Comparison of ENCODE assay signal across 9 mouse cellular contexts in genomic region chr2:35616891-35617658, GRCm38 (mm10). TPM values are rescaled to one million over a fixed set of nuclear protein-coding genes. Genes with fewer than 3 reads are reported as not detected.
DNase-seq lines count a peak whose midpoint lies in the region; ATAC-seq and TF ChIP-seq lines count a peak whose summit lies in the region.
"Had no signal": no experiment of that assay in that cellular context is flagged by ENCODE, and none has a peak within 500 bp of the region (broad histone marks: within the 10 kb centered on the region; RNA-seq: fewer than 3 reads in every experiment).

No protein-coding gene starts in this region.

- peaks cover 82% of the 10 kb centered on the region for H3K4me1 ChIP-seq in forebrain, embryonic 10.5 days
- H3K4me1 ChIP-seq in forebrain, postnatal 0 days (ENCODE audit: insufficient read depth), result peaks cover 3% of the 10 kb centered on the region; the same call in 1 of the 2 replicates
- peaks cover 31% of the 10 kb centered on the region for H3K4me1 ChIP-seq in lung, embryonic 14.5 days (ENCODE audit: insufficient read depth)
- peaks cover 84% of the 10 kb centered on the region for H3K4me1 ChIP-seq in limb, embryonic 12.5 days (replicated peaks)
- H3K4me1 ChIP-seq in stomach, embryonic 16.5 days (ENCODE audit: control insufficient read depth, insufficient read depth, low read length), result peaks cover 74% of the 10 kb centered on the region

- no peak for ATAC-seq in forebrain, postnatal 0 days
- no peak for ATAC-seq in lung, embryonic 14.5 days (ENCODE audit: insufficient read depth)
- ATAC-seq in limb, embryonic 12.5 days (ENCODE audit: insufficient number of reproducible peaks, insufficient read depth, low FRiP score, low TSS enrichment, low read depth), result no peak
- ATAC-seq in stomach, embryonic 16.5 days (ENCODE audit: insufficient read depth, low FRiP score), result peak; percentile 35; the same call in 1 of the 2 replicates

- no peaks in the 10 kb centered on the region for H3K36me3 ChIP-seq in forebrain, embryonic 10.5 days (replicated peaks)
- H3K36me3 ChIP-seq in forebrain, postnatal 0 days (ENCODE audit: insufficient read depth), result no peaks in the 10 kb centered on the region
- H3K36me3 ChIP-seq in lung, embryonic 14.5 days (ENCODE audit: insufficient read depth), result no peaks in the 10 kb centered on the region
- H3K36me3 ChIP-seq in limb, embryonic 12.5 days, result no peaks in the 10 kb centered on the region
- H3K36me3 ChIP-seq in stomach, embryonic 16.5 days (ENCODE audit: control insufficient read depth, insufficient read depth, low read length), result no peaks in the 10 kb centered on the region

- H3K9me3 ChIP-seq in forebrain, embryonic 10.5 days, result no peaks in the 10 kb centered on the region
- no peaks in the 10 kb centered on the region for H3K9me3 ChIP-seq in forebrain, postnatal 0 days (ENCODE audit: low read length)
- no peaks in the 10 kb centered on the region for H3K9me3 ChIP-seq in lung, embryonic 14.5 days (ENCODE audit: low read depth, low read length)
- no peaks in the 10 kb centered on the region for H3K9me3 ChIP-seq in limb, embryonic 12.5 days
- no peaks in the 10 kb centered on the region for H3K9me3 ChIP-seq in stomach, embryonic 16.5 days (replicated peaks; ENCODE audit: control insufficient read depth, low read length)

- no peak overlapping the region for H3K4me2 ChIP-seq in forebrain, postnatal 0 days (ENCODE audit: low read depth)
- no peak overlapping the region for H3K4me2 ChIP-seq in lung, embryonic 14.5 days
- no peak overlapping the region for H3K4me2 ChIP-seq in limb, embryonic 12.5 days
- H3K4me2 ChIP-seq in stomach, embryonic 16.5 days (ENCODE audit: low read depth, low read length), result no peak overlapping the region

- 77% methylated on average over 6 of the region's 6 CpGs for WGBS in forebrain, embryonic 10.5 days
- WGBS in forebrain, postnatal 0 days, result 76% methylated on average over 6 of the region's 6 CpGs
- WGBS in lung, embryonic 14.5 days, result 58% methylated on average over 6 of the region's 6 CpGs
- 61% methylated on average over 6 of the region's 6 CpGs for WGBS in limb, embryonic 12.5 days
- WGBS in stomach, embryonic 16.5 days, result 65% methylated on average over 6 of the region's 6 CpGs

- H3K27me3 ChIP-seq in forebrain, embryonic 10.5 days (ENCODE audit: poor library complexity, severe bottlenecking), result peaks cover 9% of the 10 kb centered on the region
- H3K27me3 ChIP-seq in forebrain, postnatal 0 days (ENCODE audit: insufficient read depth, low read length), result no peaks in the 10 kb centered on the region
- H3K27me3 ChIP-seq in lung, embryonic 14.5 days (ENCODE audit: insufficient read depth, low read length), result no peaks in the 10 kb centered on the region
- H3K27me3 ChIP-seq in limb, embryonic 12.5 days, result no peaks in the 10 kb centered on the region
- H3K27me3 ChIP-seq in stomach, embryonic 16.5 days (ENCODE audit: control insufficient read depth, insufficient read depth, low read length), result no peaks in the 10 kb centered on the region

- DNase-seq in forebrain, embryonic 10.5 days (ENCODE audit: extremely low spot score, low spot score), result no peak
- DNase-seq in forebrain, postnatal 0 days, result no peak
- DNase-seq in lung, embryonic 14.5 days, result no peak
- no peak for DNase-seq in lung, postnatal 14 days
- DNase-seq in ovary, postnatal 14 days (ENCODE audit: low spot score), result no peak
- no peak for DNase-seq in adrenal gland, adult 2 months
- DNase-seq: adrenal gland, postnatal 10 days had no signal

- TF ChIP-seq CTCF in forebrain, postnatal 0 days (IDR thresholded peaks at IDR 0.05; ENCODE audit: low read depth), result no peak
- TF ChIP-seq CTCF in lung, embryonic 14.5 days (IDR thresholded peaks at IDR 0.05; ENCODE audit: low read depth), result no peak

- H3K4me3 ChIP-seq in forebrain, embryonic 10.5 days, result no peak overlapping the region
- H3K4me3 ChIP-seq in forebrain, postnatal 0 days (ENCODE audit: low read depth, low read length), result no peak overlapping the region
- no peak overlapping the region for H3K4me3 ChIP-seq in lung, embryonic 14.5 days (ENCODE audit: low read depth, low read length)
- H3K4me3 ChIP-seq in limb, embryonic 12.5 days (replicated peaks), result no peak overlapping the region
- no peak overlapping the region for H3K4me3 ChIP-seq in stomach, embryonic 16.5 days (replicated peaks; ENCODE audit: low read length)

- no peak overlapping the region for H3K9ac ChIP-seq in forebrain, postnatal 0 days
- H3K9ac ChIP-seq in lung, embryonic 14.5 days, result no peak overlapping the region
- no peak overlapping the region for H3K9ac ChIP-seq in limb, embryonic 12.5 days (replicated peaks)
- H3K9ac ChIP-seq in stomach, embryonic 16.5 days (ENCODE audit: low read length), result 0 out of 2 replicates have a peak overlapping the region, but pooled peaks have one; percentile 28

- H3K27ac ChIP-seq in forebrain, embryonic 10.5 days, result peak overlapping the region; percentile 44
- H3K27ac ChIP-seq in forebrain, postnatal 0 days (ENCODE audit: low read depth, low read length), result no peak overlapping the region
- peak overlapping the region; percentile 36; the same call in 1 of the 2 replicates for H3K27ac ChIP-seq in lung, embryonic 14.5 days (ENCODE audit: low read depth)
- H3K27ac ChIP-seq in limb, embryonic 12.5 days, result peak overlapping the region; percentile 42; the same call in 1 of the 2 replicates
- H3K27ac ChIP-seq in stomach, embryonic 16.5 days (ENCODE audit: low read length), result peak overlapping the region; percentile 66

RNA-seq across cellular contexts. Expression of gene Dab2ip, which starts 59.0 kb away (rescaled TPM):
- polyA plus RNA-seq in forebrain, embryonic 10.5 days (2016; fragmentation: Nextera tagmentation; extraction: Ambion mirVana), result 22.0 and 23.3 TPM in 2 replicates
- 112 and 119 TPM in 2 replicates for total RNA-seq in forebrain, postnatal 0 days (2014; rRNA removed)
- polyA plus RNA-seq in forebrain, postnatal 0 days (2015; fragmentation: Nextera tagmentation; extraction: Ambion mirVana), result 54.9 and 65.4 TPM in 2 replicates
- 51.7 and 61.4 TPM in 2 replicates for polyA plus RNA-seq in lung, embryonic 14.5 days (2014; fragmentation: Nextera tagmentation; extraction: Ambion mirVana)
- 65.7 and 72.3 TPM in 2 replicates for polyA plus RNA-seq in limb, embryonic 12.5 days (2016; fragmentation: Nextera tagmentation; extraction: Ambion mirVana)
- 29.2 and 31.2 TPM in 2 replicates for polyA plus RNA-seq in stomach, embryonic 16.5 days (2015; fragmentation: Nextera tagmentation; extraction: Ambion mirVana)
- total RNA-seq in adrenal gland, adult 2 months (2021), result 10 to 100 TPM; 69.4 to 82.3 TPM
- 191 and 192 TPM in 2 replicates for polyA plus RNA-seq in adrenal gland, adult 2 months (2012; rRNA removed)
